Mouse (Mus musculus) forebrain, embryonic 13.5 days (tissue): ENCODE results near the gene Lilra5. TPM values are rescaled to one million over a fixed set of nuclear protein-coding genes. Genes with fewer than 3 reads are reported as not detected.
"Not testable (repeated sequence)": the region's sequence is repeated elsewhere in the genome, so short reads cannot be mapped to it uniquely, and the experiment has no call there.

ENCODE experiments used
- ATAC-seq: fragments of 200-750 bp; cut with Nextera tagmentation; 2 replicates; pipeline ENCODE4 v1.8.0; 2017
- H3K27ac ChIP-seq: fragments of 300-500 bp; sonication (generic); 2 replicates; pipeline ENCODE4 v1.5.1; 2015; ENCODE audit warnings: inconsistent platforms, mild to moderate bottlenecking, moderate library complexity
- H3K27me3 ChIP-seq: fragments of 300-500 bp; sonication (generic); 2 replicates; pipeline ENCODE4 v1.6.1; 2015; ENCODE audit warnings: mild to moderate bottlenecking, inconsistent platforms
- H3K36me3 ChIP-seq: fragments of 300-500 bp; sonication (generic); 2 replicates; pipeline ENCODE4 v1.6.1; 2015; ENCODE audit warnings: mild to moderate bottlenecking, inconsistent platforms; ENCODE audit not compliant: poor library complexity, severe bottlenecking
- H3K4me1 ChIP-seq: fragments of 300-500 bp; sonication (generic); 2 replicates; pipeline ENCODE4 v1.6.1; 2015; ENCODE audit warnings: inconsistent platforms
- H3K4me2 ChIP-seq: fragments of 300-500 bp; sonication (generic); 2 replicates; pipeline ENCODE4 v1.6.1; 2015; ENCODE audit warnings: inconsistent platforms, mild to moderate bottlenecking, moderate library complexity
- H3K4me3 ChIP-seq: fragments of 300-500 bp; sonication (generic); 2 replicates; pipeline ENCODE4 v1.5.1; 2015; ENCODE audit warnings: mild to moderate bottlenecking, inconsistent platforms
- H3K9ac ChIP-seq: fragments of 300-500 bp; sonication (generic); 2 replicates; pipeline ENCODE4 v1.6.1; 2015; ENCODE audit warnings: mild to moderate bottlenecking, inconsistent platforms
- H3K9me3 ChIP-seq: fragments of 300-500 bp; sonication (generic); replicated peaks from 2 replicates; pipeline ENCODE4 v1.6.1; 2016; ENCODE audit warnings: inconsistent platforms
- WGBS: fragments of 180-500 bp; shearing (Covaris S2); methylation state at CpG from one replicate; pipeline ENCODE4 v1.1.7; 2015; 5-methylcytosine and 5-hydroxymethylcytosine counted together
- polyA plus RNA-seq: library from polyadenylated mRNA; unstranded; fragments of >200 nt; fragmentation: Nextera tagmentation; extraction: Ambion mirVana; gene quantifications from 2 replicates; pipeline ENCODE4 v1.2.1, GENCODE M21; 2015

Lilra5 gene
- polyA plus RNA-seq = not detected in 2 replicates

GRCm38 (mm10) chr7:4237454-4237853, at the start of gene Lilra5:
Lilra5 (plus strand) TSS chr7:4237754.
- H3K9ac ChIP-seq = no peak within 1 kb of the TSS
- no peak within 1 kb of the TSS for H3K27ac ChIP-seq
- no peak for ATAC-seq
- no peaks in the 10 kb centered on the region for H3K4me1 ChIP-seq
- no peaks in the 10 kb centered on the region for H3K9me3 ChIP-seq
- H3K36me3 ChIP-seq = no peaks in the 10 kb centered on the region
- H3K27me3 ChIP-seq = no peaks in the 10 kb centered on the region
- WGBS = 80% methylated on average over 7 of the region's 7 CpGs
- H3K4me2 ChIP-seq = no peak within 1 kb of the TSS
- no peak within 1 kb of the TSS for H3K4me3 ChIP-seq

DNA sequence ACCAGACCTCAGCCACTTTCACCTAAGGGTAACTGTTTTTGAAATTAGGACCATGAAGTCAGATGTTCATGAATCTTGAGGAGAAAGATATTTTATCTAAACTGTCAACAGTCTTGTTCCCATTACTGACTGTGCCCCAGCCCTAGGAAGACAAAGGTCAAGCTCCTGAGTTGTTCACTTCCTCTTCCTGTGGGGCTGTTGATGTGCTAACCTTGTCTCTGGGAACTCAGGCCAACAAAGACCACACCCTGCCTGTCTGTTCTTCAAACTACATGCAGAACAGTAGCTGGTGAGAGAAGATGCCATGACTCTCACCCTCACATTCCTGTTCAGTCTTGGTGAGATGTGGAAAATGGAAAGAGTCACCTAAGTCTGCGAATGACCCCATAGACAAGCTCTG, 30.4 kb upstream of the Lilra5 start:
- no peak for ATAC-seq
- Histone ChIP-seq H3K4me2 (no peak overlapping the region), H3K9me3 (no peaks in the 10 kb centered on the region), H3K4me1 (no peaks in the 10 kb centered on the region), H3K9ac (no peak overlapping the region), H3K27ac (no peak overlapping the region), H3K27me3 (no peaks in the 10 kb centered on the region), H3K4me3 (no peak overlapping the region), H3K36me3 (no peaks in the 10 kb centered on the region)
- 72% methylated on average over 1 of the region's 1 CpGs for WGBS

GRCm38 (mm10) chr7:4208626-4209025, 28.9 kb upstream of the Lilra5 start:
- ATAC-seq = no peak
- 56% methylated on average over 2 of the region's 2 CpGs for WGBS

DNA sequence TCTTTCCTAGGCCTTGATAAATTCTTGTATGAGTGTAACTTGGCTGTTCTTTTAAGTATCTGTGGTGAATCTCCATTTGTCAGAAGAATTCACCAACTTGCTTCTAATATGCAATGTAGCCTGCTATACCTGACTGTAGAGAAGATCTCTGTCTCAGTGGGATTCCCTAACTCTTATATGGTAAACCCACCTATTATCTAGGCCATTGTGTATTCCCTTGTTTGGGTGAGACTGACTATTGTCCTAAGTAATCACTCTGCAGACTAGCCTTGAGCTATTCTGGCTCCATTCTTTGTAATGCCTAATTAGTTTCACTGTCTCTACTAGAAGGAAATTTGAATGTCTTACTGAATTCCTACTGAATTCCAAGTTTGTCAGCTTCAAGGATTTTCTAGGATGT, 24.1 kb upstream of the Lilra5 start:
- H3K4me3 ChIP-seq = not testable (repeated sequence)

More at GRCm38 (mm10) chr7:4208626-4209025, 28.9 kb upstream of the Lilra5 start:
- Histone ChIP-seq H3K9ac (no peak overlapping the region), H3K9me3 (no peaks in the 10 kb centered on the region), H3K4me3 (no peak overlapping the region), H3K4me2 (no peak overlapping the region), H3K4me1 (no peaks in the 10 kb centered on the region), H3K27ac (no peak overlapping the region), H3K36me3 (no peaks in the 10 kb centered on the region), H3K27me3 (no peaks in the 10 kb centered on the region)

GRCm38 (mm10) chr7:4215396-4215795, 22.2 kb upstream of the Lilra5 start:
- Histone ChIP-seq H3K4me2 (no peak overlapping the region), H3K4me3 (no peak overlapping the region), H3K9ac (no peak overlapping the region), H3K27me3 (no peaks in the 10 kb centered on the region), H3K9me3 (no peaks in the 10 kb centered on the region), H3K36me3 (no peaks in the 10 kb centered on the region), H3K4me1 (no peaks in the 10 kb centered on the region), H3K27ac (no peak overlapping the region)
- no peak for ATAC-seq
- WGBS = 88% methylated on average over 2 of the region's 2 CpGs

More for the DNA sequence above, 24.1 kb upstream of the Lilra5 start:
- not testable (repeated sequence) for H3K9me3 ChIP-seq, H3K4me2 ChIP-seq, H3K9ac ChIP-seq, ATAC-seq, H3K36me3 ChIP-seq, H3K27me3 ChIP-seq, H3K4me1 ChIP-seq, H3K27ac ChIP-seq

DNA sequence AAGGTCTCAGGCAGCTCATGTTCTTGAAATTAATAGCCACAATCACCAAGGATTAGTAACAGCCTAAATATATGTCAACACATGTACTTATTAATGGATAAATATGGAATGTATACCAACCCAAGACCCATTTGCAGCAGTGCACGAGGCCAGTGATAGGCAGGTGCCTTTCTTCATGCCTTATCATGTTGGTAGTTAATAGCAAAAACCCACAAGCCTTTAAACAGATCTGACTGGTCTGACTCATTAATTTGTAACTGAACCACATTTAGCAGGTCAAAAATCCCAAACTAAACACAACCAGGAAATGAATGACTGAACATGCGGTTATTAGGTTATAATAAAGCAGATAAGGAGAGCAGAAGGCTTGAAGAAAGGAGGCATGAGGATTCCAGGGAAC, 21.7 kb upstream of the Lilra5 start:
- H3K27me3 ChIP-seq = no peaks in the 10 kb centered on the region
- no peak overlapping the region for H3K9ac ChIP-seq
- ATAC-seq = no peak
- no peaks in the 10 kb centered on the region for H3K9me3 ChIP-seq
- H3K4me3 ChIP-seq = no peak overlapping the region
- no peak overlapping the region for H3K4me2 ChIP-seq
- no peaks in the 10 kb centered on the region for H3K4me1 ChIP-seq
- 80% methylated on average over 2 of the region's 2 CpGs for WGBS
- no peak overlapping the region for H3K27ac ChIP-seq
- no peaks in the 10 kb centered on the region for H3K36me3 ChIP-seq

DNA sequence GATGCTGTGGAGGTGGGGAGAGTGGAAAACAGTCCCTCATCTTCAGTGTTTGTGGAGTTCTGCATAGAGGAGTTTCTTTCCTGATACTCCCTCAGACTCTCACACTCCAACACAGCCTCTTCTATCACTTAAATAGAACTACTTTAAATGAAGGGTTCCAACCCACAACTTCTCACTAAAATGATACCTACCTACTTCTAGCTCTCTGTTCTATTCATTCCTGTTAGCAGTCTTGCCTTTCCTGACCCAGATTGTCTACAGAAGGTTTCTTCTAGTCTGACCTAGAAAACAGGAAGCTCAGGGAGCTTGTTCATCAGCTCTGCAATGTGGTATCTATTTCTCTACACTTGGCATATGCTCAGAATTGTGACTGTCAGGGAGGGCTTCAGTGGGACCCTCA, 2.0 kb upstream of the Lilra5 start:
- no peaks in the 10 kb centered on the region for H3K27me3 ChIP-seq
- no peak for ATAC-seq
- H3K36me3 ChIP-seq = no peaks in the 10 kb centered on the region

GRCm38 (mm10) chr7:4239038-4239721, 1.6 kb downstream of the Lilra5 start:
- Histone ChIP-seq H3K4me2 (no peak overlapping the region), H3K27me3 (no peaks in the 10 kb centered on the region), H3K9ac (no peak overlapping the region), H3K4me1 (no peaks in the 10 kb centered on the region), H3K27ac (no peak overlapping the region), H3K9me3 (no peaks in the 10 kb centered on the region), H3K36me3 (no peaks in the 10 kb centered on the region), H3K4me3 (no peak overlapping the region)
- WGBS = 80% methylated on average over 6 of the region's 6 CpGs
- ATAC-seq = no peak

More for the DNA sequence above, 2.0 kb upstream of the Lilra5 start:
- Histone ChIP-seq H3K4me1 (no peaks in the 10 kb centered on the region), H3K27ac (no peak overlapping the region), H3K9me3 (no peaks in the 10 kb centered on the region), H3K4me2 (no peak overlapping the region), H3K9ac (no peak overlapping the region), H3K4me3 (no peak overlapping the region)

DNA sequence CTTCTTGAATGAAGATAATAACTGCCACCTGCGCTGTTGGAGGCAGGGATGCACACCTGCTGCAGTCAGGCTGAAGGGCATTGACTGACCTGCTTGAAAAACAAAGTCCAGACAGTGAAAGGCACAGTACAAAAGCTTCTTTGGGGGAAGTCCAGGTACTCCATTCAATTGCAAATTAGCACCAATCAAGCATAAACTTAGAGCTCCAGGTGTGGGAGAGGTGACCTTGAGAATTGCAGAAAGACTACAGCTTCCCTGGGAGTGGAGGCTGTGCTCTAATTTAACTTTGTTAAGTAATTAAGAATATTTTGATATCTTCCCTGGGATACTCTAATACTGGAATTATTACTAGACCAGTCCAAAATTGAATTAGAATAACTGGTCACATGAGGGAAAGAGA, 13.7 kb downstream of the Lilra5 start:
- not testable (repeated sequence) for H3K9ac ChIP-seq, H3K27me3 ChIP-seq

GRCm38 (mm10) chr7:4256060-4256459, 18.5 kb downstream of the Lilra5 start:
- H3K27ac ChIP-seq, ATAC-seq, H3K9ac ChIP-seq, H3K4me2 ChIP-seq, H3K4me1 ChIP-seq, H3K4me3 ChIP-seq, H3K27me3 ChIP-seq, H3K9me3 ChIP-seq, H3K36me3 ChIP-seq: not testable (repeated sequence)
- no CpG with 5 or more reads among the region's 1 CpGs for WGBS

More for the DNA sequence above, 13.7 kb downstream of the Lilra5 start:
- H3K4me3 ChIP-seq, H3K36me3 ChIP-seq, H3K9me3 ChIP-seq, H3K4me1 ChIP-seq, ATAC-seq, H3K27ac ChIP-seq, H3K4me2 ChIP-seq: not testable (repeated sequence)
- WGBS = 75% methylated on average over 1 of the region's 1 CpGs

DNA sequence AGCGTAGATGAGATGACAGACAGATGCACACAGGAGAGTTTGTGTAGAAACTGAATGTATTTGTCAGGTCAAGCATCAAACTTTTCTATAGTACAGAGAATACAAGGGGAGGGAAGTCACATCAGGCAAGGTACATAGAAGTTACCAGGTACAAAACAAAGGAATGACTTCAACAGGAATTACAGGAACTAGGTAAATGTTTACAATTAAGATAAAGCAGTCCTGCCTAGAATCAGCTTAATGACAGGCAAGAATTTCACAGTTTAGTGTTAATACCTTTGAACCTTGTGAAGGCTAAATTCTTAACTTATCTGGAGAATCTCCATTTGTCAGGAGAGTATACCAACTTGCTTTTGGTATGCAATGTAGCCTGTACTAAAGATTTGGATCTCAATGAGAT, 23.0 kb downstream of the Lilra5 start:
- 98% methylated on average over 1 of the region's 1 CpGs for WGBS
- not testable (repeated sequence) for H3K4me2 ChIP-seq, H3K9ac ChIP-seq, H3K27me3 ChIP-seq, H3K9me3 ChIP-seq, H3K27ac ChIP-seq, H3K36me3 ChIP-seq, H3K4me1 ChIP-seq, ATAC-seq, H3K4me3 ChIP-seq

- H3K4me2 ChIP-seq, H3K9ac ChIP-seq, ATAC-seq, H3K4me1 ChIP-seq, H3K4me3 ChIP-seq, H3K27me3 ChIP-seq, H3K36me3 ChIP-seq, H3K9me3 ChIP-seq, H3K27ac ChIP-seq: not testable (repeated sequence)
- 77% methylated on average over 1 of the region's 1 CpGs for WGBS
Observed at GRCm38 (mm10) chr7:4272106-4272505, 34.6 kb downstream of the Lilra5 start.

- H3K4me3 ChIP-seq, H3K4me1 ChIP-seq, H3K27ac ChIP-seq, ATAC-seq, H3K27me3 ChIP-seq, H3K9me3 ChIP-seq, H3K36me3 ChIP-seq, H3K4me2 ChIP-seq, H3K9ac ChIP-seq: not testable (repeated sequence)
- WGBS = 74% methylated on average over 2 of the region's 2 CpGs
Observed at GRCm38 (mm10) chr7:4273874-4274273, 36.3 kb downstream of the Lilra5 start.
